Mouse (Mus musculus) CH12.LX (cell line): ENCODE data around the gene Fryl. TPM values are rescaled to one million over a fixed set of nuclear protein-coding genes. Genes with fewer than 3 reads are reported as not detected.

Experiments
- DNase-seq: peaks from one replicate; pipeline ENCODE4 v3.0.0-alpha.2; 2013; ENCODE audit errors: extremely low read depth
- H3K27ac ChIP-seq: 2 replicates; pipeline ENCODE4 v1.5.1; 2012; ENCODE audit warnings: low read depth, mild to moderate bottlenecking, control low read depth, moderate library complexity; ENCODE audit not compliant: insufficient read depth
- H3K27me3 ChIP-seq: replicated peaks from 2 replicates; pipeline ENCODE3; 2012; ENCODE audit warnings: inconsistent platforms
- H3K36me3 ChIP-seq, 2 experiments: replicated peaks in 1 of 2; 2 replicates each; pipeline versions ENCODE3 to v1.6.1; 2012; ENCODE audit warnings: inconsistent platforms in 1 of 2, low read length in 1 of 2, mild to moderate bottlenecking in 1 of 2, mixed read lengths in 1 of 2, moderate library complexity in 1 of 2; ENCODE audit not compliant: control insufficient read depth in 1 of 2, insufficient read depth in 1 of 2
- H3K4me1 ChIP-seq, 2 experiments: 2 replicates each; pipeline ENCODE4 v1.6.1; 2012; ENCODE audit warnings: inconsistent platforms in 1 of 2, moderate library complexity in 1 of 2; ENCODE audit not compliant: insufficient read depth in 2 of 2, control insufficient read depth in 1 of 2
- H3K4me2 ChIP-seq: 2 replicates; pipeline ENCODE4 v1.6.1; 2012; ENCODE audit warnings: low read depth, mild to moderate bottlenecking, control low read depth; ENCODE audit not compliant: poor library complexity, insufficient read depth, severe bottlenecking
- H3K4me3 ChIP-seq, 3 experiments: fragments of 150-350 bp in 1 of 3; sonication (generic) in 1 of 3; replicated peaks in 1 of 3; 2 replicates each; pipeline versions ENCODE3 to v1.5.1; 2011 to 2012; ENCODE audit warnings: low read depth in 2 of 3, low read length in 2 of 3, mild to moderate bottlenecking in 2 of 3, moderate library complexity in 2 of 3, control low read depth in 1 of 3, improper control_type of control experiment in 1 of 3, inconsistent platforms in 1 of 3, mixed read lengths in 1 of 3; ENCODE audit not compliant: poor library complexity in 1 of 3
- H3K79me2 ChIP-seq: replicated peaks from 2 replicates; pipeline ENCODE4 v1.6.1; 2012; ENCODE audit warnings: mild to moderate bottlenecking, moderate library complexity; ENCODE audit not compliant: control insufficient read depth, poor library complexity, insufficient read depth, severe bottlenecking; ENCODE audit errors: extremely low read depth
- H3K9ac ChIP-seq: 2 replicates; pipeline ENCODE4 v1.6.1; 2012; ENCODE audit warnings: low read depth, mild to moderate bottlenecking, control low read depth, moderate library complexity; ENCODE audit not compliant: insufficient read depth
- H3K9me3 ChIP-seq: replicated peaks from 2 replicates; pipeline ENCODE3; 2012; ENCODE audit warnings: low read length, inconsistent platforms, mixed read lengths
- BHLHE40 ChIP-seq: IDR thresholded peaks from 2 replicates; pipeline ENCODE4 v1.6.1; 2011; ENCODE audit warnings: mild to moderate bottlenecking, low read depth, low read length, improper control_type of control experiment
- CHD2 ChIP-seq: IDR thresholded peaks from 2 replicates; pipeline ENCODE4 v1.6.1; 2011; ENCODE audit warnings: low read length, improper control_type of control experiment
- ELF1 ChIP-seq: IDR thresholded peaks from 2 replicates; pipeline ENCODE4 v1.6.1; 2014; ENCODE audit warnings: low read depth, mild to moderate bottlenecking, inconsistent platforms, low read length, improper control_type of control experiment
- EP300 ChIP-seq: IDR thresholded peaks from 2 replicates; pipeline ENCODE4 v1.6.1; 2011; ENCODE audit warnings: low read length, improper control_type of control experiment
- ETS1 ChIP-seq: conservative IDR thresholded peaks from 2 replicates; pipeline ENCODE4 v1.6.1; 2012; ENCODE audit warnings: low read depth, mild to moderate bottlenecking, inconsistent platforms, low read length, improper control_type of control experiment, moderate library complexity
- GABPA ChIP-seq: IDR thresholded peaks from 2 replicates; pipeline ENCODE4 v1.6.1; 2012; ENCODE audit warnings: low read depth, low read length, improper control_type of control experiment, inconsistent platforms; ENCODE audit not compliant: insufficient replicate concordance
- HCFC1 ChIP-seq: IDR thresholded peaks from 2 replicates; pipeline ENCODE4 v1.6.1; 2012; ENCODE audit warnings: low read depth, mild to moderate bottlenecking, inconsistent platforms, low read length, improper control_type of control experiment
- IRF4 ChIP-seq: IDR thresholded peaks from 2 replicates; pipeline ENCODE4 v1.6.1; 2014; ENCODE audit warnings: low read depth, mild to moderate bottlenecking, inconsistent platforms, low read length, improper control_type of control experiment
- JUN ChIP-seq: IDR thresholded peaks from 2 replicates; pipeline ENCODE4 v1.6.1; 2011; ENCODE audit warnings: low read depth, mild to moderate bottlenecking, low read length, improper control_type of control experiment, moderate library complexity; ENCODE audit not compliant: insufficient read depth
- JUND ChIP-seq: conservative IDR thresholded peaks from 2 replicates; pipeline ENCODE4 v1.6.1; 2011; ENCODE audit warnings: low read depth, low read length, improper control_type of control experiment
- KAT2A ChIP-seq: IDR thresholded peaks from 2 replicates; pipeline ENCODE4 v1.6.1; 2012; ENCODE audit warnings: low read length, improper control_type of control experiment, inconsistent platforms; ENCODE audit not compliant: insufficient replicate concordance
- MAFK ChIP-seq: IDR thresholded peaks from 2 replicates; pipeline ENCODE4 v1.6.1; 2011; ENCODE audit warnings: low read length, improper control_type of control experiment; ENCODE audit not compliant: insufficient replicate concordance
- MAX ChIP-seq: IDR thresholded peaks from 2 replicates; pipeline ENCODE4 v1.6.1; 2011; ENCODE audit warnings: low read length, improper control_type of control experiment
- MAZ ChIP-seq: IDR thresholded peaks from 2 replicates; pipeline ENCODE4 v1.6.1; 2012; ENCODE audit warnings: low read depth, mild to moderate bottlenecking, inconsistent platforms, low read length, improper control_type of control experiment, moderate library complexity
- NELFE ChIP-seq: IDR thresholded peaks from 2 replicates; pipeline ENCODE4 v1.6.1; 2011; ENCODE audit warnings: low read depth, low read length, improper control_type of control experiment
- NRF1 ChIP-seq: IDR thresholded peaks from 2 replicates; pipeline ENCODE4 v1.6.1; 2014; ENCODE audit warnings: low read depth, mild to moderate bottlenecking, inconsistent platforms, low read length, improper control_type of control experiment, moderate library complexity
- PAX5 ChIP-seq: IDR thresholded peaks from 2 replicates; pipeline ENCODE4 v1.6.1; 2012; ENCODE audit warnings: low read length, inconsistent platforms, mixed read lengths
- POLR2AphosphoS2 ChIP-seq: IDR thresholded peaks from 2 replicates; pipeline ENCODE4 v1.6.1; 2011; ENCODE audit warnings: low read depth, low read length, improper control_type of control experiment
- RAD21 ChIP-seq: IDR thresholded peaks from 2 replicates; pipeline ENCODE4 v1.6.1; 2011; ENCODE audit warnings: low read depth, mild to moderate bottlenecking, low read length, improper control_type of control experiment, moderate library complexity
- RCOR1 ChIP-seq: conservative IDR thresholded peaks from 2 replicates; pipeline ENCODE4 v1.6.1; 2012; ENCODE audit warnings: low read depth, mild to moderate bottlenecking, inconsistent platforms, low read length, improper control_type of control experiment
- SIN3A ChIP-seq: IDR thresholded peaks from 2 replicates; pipeline ENCODE4 v1.6.1; 2012; ENCODE audit warnings: low read length, improper control_type of control experiment, inconsistent platforms
- TBP ChIP-seq: conservative IDR thresholded peaks from 2 replicates; pipeline ENCODE4 v1.6.1; 2011; ENCODE audit warnings: low read depth, low read length, improper control_type of control experiment
- TCF12 ChIP-seq: IDR thresholded peaks from 2 replicates; pipeline ENCODE4 v1.6.1; 2014; ENCODE audit warnings: low read depth, mild to moderate bottlenecking, inconsistent platforms, low read length, improper control_type of control experiment
- UBTF ChIP-seq: IDR thresholded peaks from 2 replicates; pipeline ENCODE4 v1.6.1; 2012; ENCODE audit warnings: low read depth, mild to moderate bottlenecking, inconsistent platforms, low read length, improper control_type of control experiment, moderate library complexity
- USF1 ChIP-seq: IDR thresholded peaks from 2 replicates; pipeline ENCODE4 v1.6.1; 2014; ENCODE audit warnings: low read depth, mild to moderate bottlenecking, inconsistent platforms, low read length, improper control_type of control experiment
- USF2 ChIP-seq: conservative IDR thresholded peaks from 2 replicates; pipeline ENCODE4 v1.6.1; 2011; ENCODE audit warnings: low read depth, low read length, improper control_type of control experiment
- ZC3H11A ChIP-seq: IDR thresholded peaks from 2 replicates; pipeline ENCODE4 v1.6.1; 2012; ENCODE audit warnings: low read depth, mild to moderate bottlenecking, inconsistent platforms, low read length, improper control_type of control experiment
- ZKSCAN1 ChIP-seq: IDR thresholded peaks from 2 replicates; pipeline ENCODE4 v1.6.1; 2012; ENCODE audit warnings: low read depth, inconsistent platforms, low read length, improper control_type of control experiment, borderline replicate concordance
- ZMIZ1 ChIP-seq: IDR thresholded peaks from 2 replicates; pipeline ENCODE4 v1.6.1; 2012; ENCODE audit warnings: low read depth, mild to moderate bottlenecking, inconsistent platforms, low read length, improper control_type of control experiment
- dilution Hi-C: fragments of 300-500 bp; cut with MboI; formaldehyde crosslinking; loops from 2 replicates; pipeline ENCODE4 v1.14.3; 2020; ENCODE audit warnings: low sequenced_read_pairs; ENCODE audit not compliant: extremely low pct_unique_long_range_greater_than_20kb, extremely low pct_ligation_motif_present
- in situ Hi-C: fragments of 300-500 bp; cut with MboI; formaldehyde crosslinking; loops from 3 replicates; pipeline ENCODE4 v1.14.3; 2019; ENCODE audit warnings: low sequenced_read_pairs, low pct_ligation_motif_present, low pct_unique_long_range_greater_than_20kb, mixed read lengths
- polyA plus RNA-seq: library from polyadenylated mRNA; unstranded; fragments of >175 nt; gene quantifications from 2 replicates; pipeline ENCODE4 v1.2.1, GENCODE M21; 2012; ENCODE audit warnings: low read depth; ENCODE audit not compliant: insufficient read length
- total RNA-seq, 2 experiments: library from RNA; depleted of rRNA; stranded (reverse); fragments of 300-350 nt in 1 of 2; fragments of >200 nt in 1 of 2; gene quantifications; 2 replicates each; pipeline ENCODE4 v1.2.3; 2012 to 2014

Gene Fryl
- total and polyA plus RNA-seq, 3 experiments = 23.2 to 38.4 (median 31.3) TPM

DNA sequence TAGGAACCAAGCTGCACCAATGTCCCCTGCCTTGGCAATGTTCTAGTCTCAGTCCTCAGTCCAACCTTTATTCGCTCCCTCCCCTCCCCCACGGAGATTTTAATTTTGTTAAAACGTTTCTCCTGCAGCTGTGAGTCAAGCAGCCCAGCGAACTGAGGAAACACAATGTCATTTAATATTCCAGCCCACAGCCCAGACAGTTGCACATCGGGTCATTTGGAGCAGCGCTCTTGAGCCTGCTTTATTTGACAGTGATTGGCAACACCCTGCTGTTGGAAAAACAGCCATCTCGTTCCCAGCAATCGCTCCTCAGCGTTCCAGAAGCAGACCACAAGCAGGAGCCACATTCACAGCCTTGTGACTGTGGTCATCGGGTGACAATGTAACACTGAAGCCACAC lies 261.0 kb downstream of the Fryl start:
- DNase-seq = no peak
- H3K79me2 ChIP-seq = no peaks in the 10 kb centered on the region
- H3K4me2 ChIP-seq = no peak overlapping the region
- no peaks in the 10 kb centered on the region for H3K27me3 ChIP-seq
- H3K9ac ChIP-seq = no peak overlapping the region
- TF ChIP-seq RCOR1 (no peak), GABPA (no peak), POLR2AphosphoS2 (no peak), JUN (no peak), ZKSCAN1 (no peak), ZMIZ1 (no peak), ETS1 (no peak), JUND (no peak), ZC3H11A (no peak), KAT2A (no peak), USF2 (no peak), CHD2 (no peak), TCF12 (no peak), SIN3A (no peak), EP300 (no peak), MAFK (no peak), NRF1 (no peak), ELF1 (no peak), PAX5 (no peak)
- H3K9me3 ChIP-seq = no peaks in the 10 kb centered on the region
- in situ Hi-C loops (no loop called here), dilution Hi-C loops (no loop called here)
- H3K36me3 ChIP-seq = no peaks in the 10 kb centered on the region
- no peak overlapping the region for H3K4me3 ChIP-seq
- H3K4me1 ChIP-seq = no peaks in the 10 kb centered on the region
- no peak overlapping the region for H3K27ac ChIP-seq

DNA sequence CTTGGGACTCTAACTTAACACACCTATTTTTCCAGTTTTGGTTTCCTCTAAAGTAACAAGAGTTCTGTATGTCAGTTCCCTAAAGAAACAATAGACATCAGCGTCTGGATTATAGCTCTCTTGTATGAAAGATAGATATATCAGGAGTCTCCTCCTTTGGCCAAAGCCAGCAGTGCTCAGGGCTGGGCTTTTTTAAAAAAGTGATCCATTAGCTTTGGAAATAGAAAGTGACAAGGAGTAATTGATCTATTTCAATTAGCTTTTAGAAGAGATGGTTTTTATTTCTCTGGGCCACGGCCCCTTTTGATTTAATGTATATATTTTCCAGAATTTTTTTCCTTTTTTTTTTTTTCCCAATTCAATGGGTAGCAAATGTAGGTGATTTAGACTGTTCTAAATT lies 261.5 kb downstream of the Fryl start:
- H3K79me2 ChIP-seq = no peaks in the 10 kb centered on the region
- H3K4me1 ChIP-seq = no peaks in the 10 kb centered on the region
- H3K9ac ChIP-seq = no peak overlapping the region
- H3K27ac ChIP-seq = no peak overlapping the region
- DNase-seq = no peak
- dilution Hi-C loops = no loop called here
- in situ Hi-C loops = no loop called here
- H3K9me3 ChIP-seq = no peaks in the 10 kb centered on the region
- TF ChIP-seq BHLHE40 (no peak), SIN3A (no peak), MAX (no peak), USF1 (no peak), PAX5 (no peak), GABPA (no peak), UBTF (no peak), RCOR1 (no peak), POLR2AphosphoS2 (no peak), TBP (no peak), EP300 (no peak), HCFC1 (no peak), RAD21 (no peak), CHD2 (no peak), TCF12 (no peak), NELFE (no peak), MAZ (no peak), IRF4 (no peak), ZMIZ1 (no peak)
- no peaks in the 10 kb centered on the region for H3K36me3 ChIP-seq
- no peak overlapping the region for H3K4me2 ChIP-seq
- H3K4me3 ChIP-seq = no peak overlapping the region
- H3K27me3 ChIP-seq = no peaks in the 10 kb centered on the region
